Mouse (Mus musculus) small intestine, adult 2 months (tissue): ENCODE measurements around the gene C2cd5. TPM values are rescaled to one million over a fixed set of nuclear protein-coding genes. Genes with fewer than 3 reads are reported as not detected.
A peak's percentile ranks its signal among the peaks of the same experiment; 100 is the strongest.

Experiments
- H3K27ac ChIP-seq: fragments of 200-500 bp; 2 replicates; pipeline ENCODE4 v1.5.1; 2012; ENCODE audit warnings: low read depth, low read length, control low read depth, inconsistent platforms; ENCODE audit not compliant: insufficient read depth
- H3K27me3 ChIP-seq: fragments of 200-500 bp; 2 replicates; pipeline ENCODE4 v1.6.1; 2012; ENCODE audit warnings: mild to moderate bottlenecking, moderate library complexity, low read length, inconsistent platforms; ENCODE audit not compliant: control insufficient read depth, insufficient read depth
- H3K36me3 ChIP-seq: fragments of 200-500 bp; 2 replicates; pipeline ENCODE4 v1.6.1; 2012; ENCODE audit warnings: mild to moderate bottlenecking, low read length, control low read depth, inconsistent platforms; ENCODE audit not compliant: control insufficient read depth, insufficient read depth
- H3K4me1 ChIP-seq: fragments of 200-500 bp; 2 replicates; pipeline ENCODE4 v1.6.1; 2012; ENCODE audit warnings: low read length, inconsistent platforms, mixed read lengths; ENCODE audit not compliant: control insufficient read depth, insufficient read depth, insufficient read length
- H3K4me3 ChIP-seq: fragments of 200-500 bp; 2 replicates; pipeline ENCODE4 v1.5.1; 2012; ENCODE audit warnings: low read depth, mild to moderate bottlenecking, control low read depth, inconsistent platforms, low read length, moderate library complexity
- CTCF ChIP-seq: fragments of 200-500 bp; IDR thresholded peaks from 2 replicates; pipeline ENCODE4 v1.5.1; 2012; ENCODE audit warnings: low read depth, mild to moderate bottlenecking, control low read depth, inconsistent platforms, low read length, moderate library complexity, mixed read lengths; ENCODE audit not compliant: insufficient replicate concordance, insufficient read length; ENCODE audit errors: extremely low read depth
- POLR2A ChIP-seq: fragments of 200-500 bp; IDR thresholded peaks from 2 replicates; pipeline ENCODE4 v1.6.1; 2012; ENCODE audit warnings: low read depth, mild to moderate bottlenecking, control low read depth, inconsistent platforms, low read length, moderate library complexity
- WGBS: fragments of 180-500 bp; shearing (Covaris S2); methylation state at CpG from one replicate; pipeline ENCODE4 v1.1.7; 2018; 5-methylcytosine and 5-hydroxymethylcytosine counted together
- polyA plus RNA-seq: library from polyadenylated mRNA; depleted of rRNA; stranded (reverse); fragments of >200 nt; gene quantifications from 2 replicates; pipeline ENCODE4 v1.2.3, GENCODE M21; 2012

Gene C2cd5
- polyA plus RNA-seq, 1 experiment, result 15.9 TPM

DNA sequence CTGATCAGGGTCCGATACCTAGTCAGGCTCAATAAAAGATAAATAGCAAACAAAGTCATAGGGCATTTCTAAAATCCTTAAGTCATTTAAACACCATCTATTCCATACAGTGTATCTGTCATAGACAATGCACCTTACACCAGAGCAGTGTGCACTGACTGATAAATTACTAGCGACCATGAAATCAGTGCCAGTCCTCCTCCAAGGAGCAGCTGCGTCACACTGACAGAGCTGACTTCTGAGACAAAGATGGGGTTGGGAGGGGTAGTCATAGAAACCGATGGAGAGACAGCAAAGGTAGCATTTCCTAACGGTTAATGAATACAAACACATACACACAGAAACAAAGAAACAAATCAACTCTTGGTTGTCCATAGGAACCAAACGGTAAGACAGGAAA is 58.4 kb downstream of the C2cd5 start:
- H3K27me3 ChIP-seq, result no peaks in the 10 kb centered on the region
- no peaks in the 10 kb centered on the region for H3K4me1 ChIP-seq
- TF ChIP-seq POLR2A (no peak), CTCF (no peak)
- no peak overlapping the region for H3K4me3 ChIP-seq
- 90% methylated on average over 6 of the region's 6 CpGs for WGBS
- H3K27ac ChIP-seq, result no peak overlapping the region
- H3K36me3 ChIP-seq, result peaks cover 37% of the 10 kb centered on the region

DNA sequence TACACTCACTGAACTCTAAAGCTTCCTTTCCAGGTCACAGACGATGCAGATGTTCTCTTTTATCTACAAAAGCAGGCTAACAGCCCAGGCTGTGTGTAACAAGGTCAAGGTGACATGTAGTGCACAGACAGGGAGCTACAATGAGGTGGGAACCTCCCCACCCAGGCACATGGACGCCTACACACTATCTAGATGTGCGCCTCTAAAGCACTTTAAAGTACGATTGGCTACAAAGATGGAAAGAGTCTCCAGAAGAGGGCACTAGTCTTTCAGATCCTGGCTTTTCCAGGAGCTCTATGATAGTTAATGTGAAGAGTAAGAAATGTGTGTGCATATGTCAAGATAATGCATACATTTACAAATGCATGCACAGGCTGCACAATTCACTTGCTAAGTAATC is 64.7 kb downstream of the C2cd5 start:
- Histone ChIP-seq H3K36me3 (peaks cover 46% of the 10 kb centered on the region), H3K27me3 (no peaks in the 10 kb centered on the region), H3K27ac (no peak overlapping the region), H3K4me3 (no peak overlapping the region), H3K4me1 (peaks cover 2% of the 10 kb centered on the region; the same call in 1 of the 2 replicates)
- TF ChIP-seq POLR2A (no peak), CTCF (peak; percentile 19; the same call in 1 of the 2 replicates)
- WGBS, result 47% methylated on average over 4 of the region's 4 CpGs

DNA sequence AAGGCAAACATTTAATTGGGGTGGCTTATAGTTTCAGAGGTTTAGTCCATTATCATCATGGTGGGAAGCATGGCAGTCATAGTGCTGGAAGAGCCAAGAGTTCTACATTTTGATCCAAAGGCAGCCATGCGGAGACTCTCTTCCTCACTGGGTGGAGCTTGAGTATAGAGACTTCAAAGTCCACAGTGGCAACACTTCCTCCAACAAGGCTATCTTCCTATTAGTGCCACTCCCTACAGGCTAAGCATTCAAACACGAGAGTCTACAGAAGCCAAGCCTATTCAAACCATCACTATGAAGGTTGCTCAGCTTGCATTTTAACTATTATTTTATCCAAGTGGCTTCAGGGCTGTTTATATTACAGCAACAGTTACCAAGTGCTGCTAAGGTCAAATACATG is 65.4 kb downstream of the C2cd5 start:
- Histone ChIP-seq H3K27ac (no peak overlapping the region), H3K36me3 (peaks cover 48% of the 10 kb centered on the region), H3K4me3 (no peak overlapping the region), H3K4me1 (peaks cover 2% of the 10 kb centered on the region; the same call in 1 of the 2 replicates), H3K27me3 (no peaks in the 10 kb centered on the region)
- WGBS, result 30% methylated on average over 2 of the region's 2 CpGs
- TF ChIP-seq CTCF (no peak), POLR2A (no peak)

DNA sequence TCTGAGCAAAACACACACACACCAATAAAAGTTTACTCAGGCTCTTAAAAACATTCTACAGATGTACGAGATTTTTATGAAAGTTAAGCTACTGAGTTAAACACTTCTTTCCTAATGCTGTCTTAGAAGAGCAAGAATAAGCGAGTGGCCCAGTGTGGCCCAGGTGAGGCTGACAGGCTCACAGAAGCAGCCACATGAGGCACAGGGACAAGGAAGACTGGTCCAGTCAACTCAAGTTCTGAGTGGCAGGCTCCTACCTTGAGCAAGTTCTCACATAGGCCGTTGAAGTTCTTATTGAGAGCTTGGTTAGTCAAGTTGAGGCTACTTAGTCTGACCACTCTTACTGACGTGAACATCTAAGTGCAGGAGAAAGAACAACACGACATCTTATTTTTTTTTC is 69.4 kb downstream of the C2cd5 start:
- 93% methylated on average over 5 of the region's 5 CpGs for WGBS
- H3K27me3 ChIP-seq, result no peaks in the 10 kb centered on the region
- peaks cover 41% of the 10 kb centered on the region for H3K36me3 ChIP-seq
- peaks cover 2% of the 10 kb centered on the region; the same call in 1 of the 2 replicates for H3K4me1 ChIP-seq
- no peak overlapping the region for H3K27ac ChIP-seq
- H3K4me3 ChIP-seq, result no peak overlapping the region
- TF ChIP-seq POLR2A (no peak), CTCF (no peak)

DNA sequence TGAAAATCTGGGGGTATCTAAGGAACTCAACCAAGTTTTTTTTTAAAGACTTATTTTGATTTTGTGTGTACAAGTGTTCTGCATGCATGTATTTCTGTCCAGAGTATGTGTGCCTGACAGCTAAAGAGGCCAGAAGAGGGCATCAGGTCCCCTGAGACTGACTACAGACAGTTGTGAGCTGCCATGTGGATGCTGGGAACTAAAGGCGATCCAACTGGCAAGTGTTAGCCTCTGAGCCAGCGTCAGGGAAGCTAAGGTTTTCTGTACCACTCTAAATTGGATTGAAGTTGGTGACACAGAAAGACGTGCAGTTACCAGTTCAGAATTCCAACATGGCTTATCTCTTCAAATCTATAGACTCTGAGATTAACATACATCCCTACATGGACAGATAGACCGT is 72.0 kb downstream of the C2cd5 start:
- peaks cover 34% of the 10 kb centered on the region for H3K36me3 ChIP-seq
- H3K4me1 ChIP-seq, result no peaks in the 10 kb centered on the region
- no peaks in the 10 kb centered on the region for H3K27me3 ChIP-seq
- WGBS, result 92% methylated on average over 4 of the region's 4 CpGs
- no peak overlapping the region for H3K4me3 ChIP-seq
- TF ChIP-seq CTCF, result no peak
- no peak for TF ChIP-seq POLR2A
- no peak overlapping the region for H3K27ac ChIP-seq

DNA sequence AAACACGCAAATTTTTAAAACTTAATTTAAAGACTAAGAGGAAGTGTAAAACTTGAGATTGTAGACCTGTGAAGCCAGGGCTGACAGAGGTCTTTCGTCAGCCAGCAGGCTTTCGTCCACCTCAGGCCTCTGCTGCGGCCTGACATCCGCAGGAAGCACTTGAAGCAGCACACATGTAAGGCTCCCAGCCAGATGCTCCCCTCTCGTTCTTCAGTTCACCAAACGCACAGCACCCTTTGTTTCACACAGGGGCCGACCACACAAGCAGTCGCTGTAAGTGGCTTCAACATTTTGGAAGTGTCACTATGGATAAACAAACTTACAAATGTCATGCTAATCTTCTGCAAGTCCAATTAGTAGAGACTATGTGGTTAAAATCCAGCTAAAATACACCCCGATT is 72.5 kb downstream of the C2cd5 start:
- H3K27ac ChIP-seq, result no peak overlapping the region
- H3K36me3 ChIP-seq, result peaks cover 29% of the 10 kb centered on the region
- TF ChIP-seq POLR2A (no peak), CTCF (no peak)
- no peaks in the 10 kb centered on the region for H3K27me3 ChIP-seq
- no peak overlapping the region for H3K4me3 ChIP-seq
- 89% methylated on average over 10 of the region's 10 CpGs for WGBS
- no peaks in the 10 kb centered on the region for H3K4me1 ChIP-seq

DNA sequence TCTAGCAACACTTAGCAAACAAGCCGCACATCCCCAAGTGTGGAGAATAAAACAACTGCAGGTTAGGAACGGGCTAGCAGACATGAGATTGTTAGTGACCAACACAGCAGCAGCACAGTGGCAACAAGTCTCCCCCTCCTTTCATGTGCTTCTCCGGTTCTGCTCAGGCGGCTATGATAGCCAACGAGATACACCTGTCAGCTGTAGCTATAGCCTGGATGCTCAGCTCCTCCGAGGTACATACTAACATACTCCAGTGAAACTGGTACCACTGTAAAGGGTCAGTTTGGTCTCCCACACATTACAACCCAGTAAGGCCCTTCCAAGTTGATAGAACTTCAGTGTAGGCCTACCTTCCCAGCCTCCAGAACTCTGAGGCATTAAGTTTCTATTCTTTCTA is 76.2 kb downstream of the C2cd5 start:
- TF ChIP-seq CTCF (no peak), POLR2A (no peak)
- Histone ChIP-seq H3K27ac (no peak overlapping the region), H3K27me3 (no peaks in the 10 kb centered on the region), H3K36me3 (peaks cover 19% of the 10 kb centered on the region), H3K4me3 (no peak overlapping the region), H3K4me1 (no peaks in the 10 kb centered on the region)
- WGBS, result 93% methylated on average over 6 of the region's 6 CpGs

DNA sequence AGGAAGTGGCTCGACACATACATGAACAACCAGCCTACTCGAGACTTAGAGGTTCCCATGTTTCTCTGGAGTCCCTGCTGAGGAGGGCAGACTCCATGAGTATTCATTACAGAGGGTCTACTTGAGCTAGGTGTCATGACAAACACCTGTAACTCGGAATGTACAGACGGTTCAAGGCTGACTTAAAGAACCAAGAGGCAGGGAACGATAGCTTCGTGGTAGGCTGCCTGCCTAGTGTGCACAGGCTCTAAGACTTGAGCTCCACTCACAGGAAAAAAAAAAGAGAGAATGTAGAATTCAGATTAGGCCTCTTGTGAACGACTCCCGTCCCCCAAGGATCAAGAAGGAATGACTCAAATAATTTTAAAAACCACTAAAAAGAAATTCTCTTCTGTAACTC is 78.2 kb downstream of the C2cd5 start:
- no peaks in the 10 kb centered on the region for H3K4me1 ChIP-seq
- no peaks in the 10 kb centered on the region for H3K27me3 ChIP-seq
- H3K4me3 ChIP-seq, result no peak overlapping the region
- H3K36me3 ChIP-seq, result peaks cover 17% of the 10 kb centered on the region
- no peak for TF ChIP-seq POLR2A
- TF ChIP-seq CTCF, result no peak
- no peak overlapping the region for H3K27ac ChIP-seq
- WGBS, result 89% methylated on average over 8 of the region's 8 CpGs

DNA sequence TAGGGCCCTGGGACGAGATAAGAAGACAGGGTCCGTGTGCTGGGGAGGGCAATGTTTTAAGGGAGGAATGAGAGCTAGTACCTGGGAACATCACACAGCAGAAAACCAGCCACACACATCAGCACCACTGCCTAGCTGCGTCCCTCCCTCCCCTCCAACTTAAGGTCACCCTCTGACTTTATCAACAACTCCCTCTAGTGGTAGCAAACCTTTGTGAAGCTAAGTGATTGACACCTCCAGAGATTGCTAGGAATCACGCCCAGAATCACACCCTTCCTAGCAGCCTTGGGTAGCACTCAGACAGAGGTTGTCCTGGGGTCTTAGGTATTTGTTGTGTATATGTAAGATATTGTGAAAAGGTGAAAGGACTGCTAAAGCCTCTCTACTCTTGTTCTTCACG is 79.3 kb downstream of the C2cd5 start:
- Histone ChIP-seq H3K27me3 (no peaks in the 10 kb centered on the region), H3K4me1 (no peaks in the 10 kb centered on the region), H3K36me3 (peaks cover 22% of the 10 kb centered on the region), H3K27ac (no peak overlapping the region), H3K4me3 (no peak overlapping the region)
- TF ChIP-seq POLR2A (no peak), CTCF (peak; percentile 20; the same call in 1 of the 2 replicates)
- WGBS, result 73% methylated on average over 5 of the region's 5 CpGs
